Mouse (Mus musculus) spleen, adult 2 months (tissue): ENCODE measurements around the gene Pdcd10.

Experiments
- CTCF ChIP-seq: fragments of 200-500 bp; IDR thresholded peaks from 2 replicates; pipeline ENCODE4 v1.5.1; 2011; ENCODE audit warnings: mild to moderate bottlenecking, inconsistent platforms; ENCODE audit not compliant: insufficient read depth, insufficient read length, insufficient replicate concordance; ENCODE audit errors: extremely low read depth
- POLR2A ChIP-seq: fragments of 200-500 bp; IDR thresholded peaks from 2 replicates; pipeline ENCODE4 v1.6.1; 2011; ENCODE audit warnings: low read depth, low read length, inconsistent platforms

DNA sequence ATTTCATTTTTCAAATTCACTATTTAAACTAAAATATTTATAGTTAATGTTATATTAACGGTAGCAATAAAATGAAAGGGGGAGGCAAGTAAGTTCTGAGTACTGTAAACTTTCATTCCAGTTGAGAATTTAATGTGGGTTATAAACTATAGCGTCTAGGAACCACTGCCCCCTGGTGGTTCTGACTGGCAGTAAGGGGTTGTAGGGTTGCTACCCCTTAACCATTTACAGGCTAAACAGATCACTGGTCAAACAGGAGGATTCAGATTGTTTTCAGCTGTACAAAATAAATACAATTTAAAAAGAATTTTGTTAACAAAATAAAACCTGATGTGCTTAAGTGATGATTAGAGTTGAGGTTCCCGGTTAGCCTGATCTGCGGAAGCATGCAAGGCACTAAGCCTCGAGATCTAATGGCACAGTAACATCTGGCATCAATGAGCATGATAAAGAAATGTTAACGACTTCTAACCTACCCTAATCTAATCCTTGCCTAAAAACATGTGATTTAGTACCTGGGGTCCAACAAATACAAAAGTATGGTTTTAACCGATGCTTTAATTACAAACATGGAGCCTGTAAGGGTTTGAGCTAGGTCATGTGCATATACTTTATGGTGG is 38.9 kb downstream of the Pdcd10 start:
- TF ChIP-seq POLR2A (no peak), CTCF (peak; percentile 35; the same call in 1 of the 2 replicates)
